Mouse (Mus musculus): ENCODE measurements around the gene Zcchc17. TPM values are rescaled to one million over a fixed set of nuclear protein-coding genes. Genes with fewer than 3 reads are reported as not detected.

Gene Zcchc17
- polyA plus RNA-seq, 1 experiment from 2014 or later, result 71.7 TPM

DNA sequence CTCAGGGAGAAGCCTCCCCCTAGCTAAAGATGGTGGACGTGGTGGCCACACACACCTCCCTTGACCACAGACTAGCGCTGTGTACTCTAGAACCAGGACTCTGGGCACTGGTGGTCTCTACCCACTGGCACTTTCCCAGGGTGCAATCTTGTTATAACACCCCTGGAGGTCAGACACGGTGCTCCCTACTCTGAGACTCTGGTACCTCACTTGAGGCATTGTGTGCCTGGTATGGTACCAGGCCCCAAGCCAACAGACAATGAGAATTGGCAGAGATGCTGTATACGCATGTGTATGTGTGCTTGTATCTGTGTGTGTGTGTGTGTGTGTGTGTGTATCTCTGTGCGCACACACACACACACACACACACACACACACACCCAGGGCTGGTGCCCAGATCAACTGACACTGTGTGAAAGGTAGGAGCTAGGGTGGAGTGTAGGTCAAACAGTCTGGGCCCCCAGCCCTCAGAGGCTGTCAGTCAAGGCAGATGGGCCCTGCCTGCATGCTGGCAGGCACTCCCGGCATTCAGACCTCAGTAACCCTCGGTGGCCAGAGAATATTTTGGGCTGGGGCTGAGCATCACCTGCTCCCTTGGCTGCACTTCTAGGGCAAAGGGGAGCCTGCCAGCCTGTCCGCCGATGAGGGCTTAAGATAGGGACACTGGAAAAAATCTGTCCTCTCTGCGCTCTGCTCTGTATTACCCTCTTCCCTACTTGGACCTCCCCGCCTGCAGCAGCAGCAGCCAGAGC is 60.7 kb downstream of the Zcchc17 start:
- peaks cover 18% of the 10 kb centered on the region for H3K27me3 ChIP-seq
- H3K4me3 ChIP-seq, result no peak overlapping the region
- H3K9ac ChIP-seq (replicated peaks), result no peak overlapping the region
- H3K4me2 ChIP-seq (replicated peaks), result no peak overlapping the region
- H3K36me3 ChIP-seq, result no peaks in the 10 kb centered on the region
- no peak overlapping the region for H3K27ac ChIP-seq (replicated peaks)
- ATAC-seq (ENCODE audit: low FRiP score, low read depth), result no peak
- WGBS, result 78% methylated on average over 11 of the region's 11 CpGs
- no peaks in the 10 kb centered on the region for H3K9me3 ChIP-seq
- 0 out of 2 replicates have a peak, but pooled peaks cover 5% of the 10 kb centered on the region for H3K4me1 ChIP-seq

DNA sequence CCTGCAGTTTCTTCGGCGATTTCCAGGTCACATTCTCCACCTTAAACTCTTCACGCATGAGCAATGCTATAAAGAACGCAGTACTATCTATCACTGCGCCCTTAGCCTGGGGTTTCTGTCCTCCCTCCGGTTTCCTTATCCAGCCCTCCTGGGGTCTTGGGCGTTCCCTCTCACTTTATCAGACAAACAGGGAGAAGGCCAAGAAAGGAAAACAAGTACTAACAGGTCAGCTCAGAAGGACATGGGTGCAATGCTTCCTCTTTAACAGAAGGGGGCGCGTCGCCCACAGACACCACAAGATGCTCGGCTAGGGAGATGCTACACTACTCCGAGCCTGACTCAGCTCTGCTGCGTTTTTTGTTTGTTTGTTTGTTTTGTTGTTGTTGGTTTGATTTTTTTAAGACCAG is 62.6 kb downstream of the Zcchc17 start:
- H3K36me3 ChIP-seq, result no peaks in the 10 kb centered on the region
- no peak overlapping the region for H3K27ac ChIP-seq (replicated peaks)
- H3K4me3 ChIP-seq, result no peak overlapping the region
- H3K27me3 ChIP-seq, result peaks cover 10% of the 10 kb centered on the region; the same call in 1 of the 2 replicates
- ATAC-seq (ENCODE audit: low FRiP score, low read depth), result no peak
- H3K9ac ChIP-seq (replicated peaks), result no peak overlapping the region
- 28% methylated on average over 13 of the region's 13 CpGs for WGBS
- H3K9me3 ChIP-seq, result no peaks in the 10 kb centered on the region
- no peak overlapping the region for H3K4me2 ChIP-seq (replicated peaks)
- H3K4me1 ChIP-seq, result 0 out of 2 replicates have a peak, but pooled peaks cover 5% of the 10 kb centered on the region

DNA sequence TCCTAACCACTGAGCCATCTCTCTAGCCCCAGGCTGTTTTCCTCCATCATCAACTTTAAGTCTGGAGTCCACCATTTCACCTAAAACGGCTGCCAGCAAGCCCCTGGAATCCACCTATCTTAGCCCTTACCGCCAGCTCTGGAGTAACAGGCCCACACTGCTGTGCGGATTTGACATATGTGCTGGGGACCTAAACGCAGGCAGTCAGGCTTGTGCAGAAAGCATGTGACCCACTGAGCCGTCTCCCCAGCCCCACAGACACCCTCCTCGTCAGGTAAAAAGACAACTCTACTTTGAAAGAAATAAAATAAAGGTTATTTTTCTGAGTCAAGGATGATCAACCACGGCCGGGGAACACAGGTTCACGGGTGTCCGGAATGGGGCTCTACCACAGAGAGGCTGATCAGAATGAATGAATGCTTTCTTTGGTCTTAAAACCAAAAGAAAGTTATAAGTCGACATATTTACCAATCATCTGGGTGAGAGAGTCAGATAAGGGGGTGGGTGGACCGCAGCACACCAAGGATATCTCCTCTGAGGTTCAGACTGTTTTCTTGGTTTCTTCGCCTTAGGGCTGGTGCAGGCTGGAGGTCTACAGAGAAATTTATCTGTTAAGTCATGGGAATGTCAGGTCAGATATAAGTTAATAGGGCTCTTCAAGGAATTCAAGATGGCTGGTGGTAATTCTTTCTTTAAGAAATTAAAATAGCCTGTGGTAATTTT is 63.3 kb downstream of the Zcchc17 start:
- no peak for ATAC-seq (ENCODE audit: low FRiP score, low read depth)
- 0 out of 2 replicates have a peak, but pooled peaks cover 5% of the 10 kb centered on the region for H3K4me1 ChIP-seq
- no peaks in the 10 kb centered on the region for H3K9me3 ChIP-seq
- H3K4me3 ChIP-seq, result no peak overlapping the region
- H3K36me3 ChIP-seq, result no peaks in the 10 kb centered on the region
- H3K27ac ChIP-seq (replicated peaks), result no peak overlapping the region
- H3K9ac ChIP-seq (replicated peaks), result no peak overlapping the region
- H3K27me3 ChIP-seq, result peaks cover 3% of the 10 kb centered on the region; the same call in 1 of the 2 replicates
- no peak overlapping the region for H3K4me2 ChIP-seq (replicated peaks)
- 88% methylated on average over 13 of the region's 13 CpGs for WGBS

DNA sequence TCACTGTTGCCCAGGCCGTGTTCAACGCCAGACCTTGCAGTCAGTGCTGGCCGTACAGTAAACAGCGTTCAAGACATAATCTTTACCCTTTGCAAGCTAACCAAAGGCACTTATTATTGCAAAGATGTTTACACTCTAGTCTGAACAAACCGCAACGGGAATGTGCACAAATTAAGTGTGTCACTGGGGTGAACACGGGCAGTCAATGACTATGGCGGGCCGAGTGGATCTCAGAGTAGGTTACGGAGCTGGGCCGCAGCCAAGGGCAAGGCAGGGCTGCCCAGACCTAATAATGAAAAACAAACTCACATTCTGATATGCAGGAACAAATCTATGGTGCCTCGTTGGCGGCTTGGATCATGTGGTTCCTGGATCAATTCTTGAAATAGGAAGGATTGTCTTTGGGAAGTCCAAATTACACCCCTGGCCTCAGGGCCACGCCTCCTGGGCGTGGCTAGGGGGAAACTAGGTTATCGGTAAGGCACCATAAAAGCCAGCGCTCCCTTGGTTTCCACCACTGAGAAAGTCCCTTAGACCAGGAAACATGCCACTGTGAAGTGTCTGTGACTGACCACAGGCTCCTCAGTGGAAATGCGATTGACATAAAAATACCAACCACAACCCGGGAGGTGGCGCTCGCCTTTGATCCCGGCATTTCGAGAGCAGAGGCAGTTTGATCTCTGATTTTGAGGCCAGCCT is 64.5 kb downstream of the Zcchc17 start:
- no peak overlapping the region for H3K27ac ChIP-seq (replicated peaks)
- ATAC-seq (ENCODE audit: low FRiP score, low read depth), result no peak
- H3K9me3 ChIP-seq, result no peaks in the 10 kb centered on the region
- H3K27me3 ChIP-seq, result 0 out of 2 replicates have a peak, but pooled peaks cover 3% of the 10 kb centered on the region
- H3K4me2 ChIP-seq (replicated peaks), result no peak overlapping the region
- H3K4me1 ChIP-seq, result 0 out of 2 replicates have a peak, but pooled peaks cover 5% of the 10 kb centered on the region
- H3K36me3 ChIP-seq, result no peaks in the 10 kb centered on the region
- H3K4me3 ChIP-seq, result no peak overlapping the region
- H3K9ac ChIP-seq (replicated peaks), result no peak overlapping the region
- WGBS, result 58% methylated on average over 23 of the region's 23 CpGs

DNA sequence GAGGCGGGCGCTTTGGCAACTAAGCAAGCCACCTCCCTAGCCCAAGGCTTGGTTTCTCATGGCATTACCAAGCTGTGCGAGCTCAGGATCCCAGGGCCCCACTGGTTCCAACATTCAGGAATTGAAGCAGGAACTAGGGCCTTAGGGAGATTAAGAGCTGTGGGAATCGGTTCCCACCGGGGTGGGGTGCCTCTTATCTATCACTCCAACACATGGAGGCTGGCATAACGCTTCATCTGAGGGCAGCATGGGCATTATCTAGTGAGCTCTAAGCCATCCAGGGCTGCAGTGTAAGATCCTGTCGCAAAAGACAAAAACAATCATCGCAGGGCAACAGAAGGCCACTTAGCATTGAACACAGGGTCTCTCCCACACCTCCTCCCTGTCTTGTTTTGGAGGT is 65.2 kb downstream of the Zcchc17 start:
- ATAC-seq (ENCODE audit: low FRiP score, low read depth), result no peak
- H3K9me3 ChIP-seq, result no peaks in the 10 kb centered on the region
- no peak overlapping the region for H3K9ac ChIP-seq (replicated peaks)
- no peak overlapping the region for H3K4me3 ChIP-seq
- WGBS, result 86% methylated on average over 8 of the region's 8 CpGs
- no peaks in the 10 kb centered on the region for H3K36me3 ChIP-seq
- H3K27me3 ChIP-seq, result 0 out of 2 replicates have a peak, but pooled peaks cover 3% of the 10 kb centered on the region
- H3K27ac ChIP-seq (replicated peaks), result no peak overlapping the region
- H3K4me2 ChIP-seq (replicated peaks), result no peak overlapping the region
- H3K4me1 ChIP-seq, result 0 out of 2 replicates have a peak, but pooled peaks cover 5% of the 10 kb centered on the region

DNA sequence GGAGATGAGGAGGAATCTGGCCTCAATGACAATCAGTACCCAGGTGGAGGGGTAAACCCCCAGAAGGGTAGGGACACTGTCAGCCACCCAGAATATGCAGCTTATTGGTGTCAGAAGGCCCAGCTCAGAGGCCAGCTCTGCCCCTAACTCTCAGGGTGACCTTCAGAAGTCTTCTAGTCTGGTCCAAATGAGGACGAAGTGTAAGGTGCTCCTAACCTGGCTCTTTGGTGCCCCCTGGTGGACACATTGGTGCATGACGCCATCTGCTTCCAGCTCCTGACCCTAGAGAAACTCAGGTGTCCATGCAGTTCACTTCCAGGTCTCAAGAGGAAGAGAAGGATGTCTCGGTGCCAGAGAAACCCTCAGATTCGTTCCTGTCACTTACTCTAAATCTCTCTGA is 67.5 kb downstream of the Zcchc17 start:
- Histone ChIP-seq H3K27me3 (0 out of 2 replicates have a peak, but pooled peaks cover 3% of the 10 kb centered on the region), H3K4me2 (replicated peaks) (no peak overlapping the region), H3K4me1 (0 out of 2 replicates have a peak, but pooled peaks cover 5% of the 10 kb centered on the region), H3K27ac (replicated peaks) (no peak overlapping the region), H3K36me3 (no peaks in the 10 kb centered on the region), H3K9ac (replicated peaks) (no peak overlapping the region), H3K9me3 (no peaks in the 10 kb centered on the region), H3K4me3 (no peak overlapping the region)
- ATAC-seq (ENCODE audit: low FRiP score, low read depth), result 0 out of 2 replicates have a peak, but pooled peaks have one; percentile 47
- WGBS, result 6% methylated on average over 4 of the region's 4 CpGs

DNA sequence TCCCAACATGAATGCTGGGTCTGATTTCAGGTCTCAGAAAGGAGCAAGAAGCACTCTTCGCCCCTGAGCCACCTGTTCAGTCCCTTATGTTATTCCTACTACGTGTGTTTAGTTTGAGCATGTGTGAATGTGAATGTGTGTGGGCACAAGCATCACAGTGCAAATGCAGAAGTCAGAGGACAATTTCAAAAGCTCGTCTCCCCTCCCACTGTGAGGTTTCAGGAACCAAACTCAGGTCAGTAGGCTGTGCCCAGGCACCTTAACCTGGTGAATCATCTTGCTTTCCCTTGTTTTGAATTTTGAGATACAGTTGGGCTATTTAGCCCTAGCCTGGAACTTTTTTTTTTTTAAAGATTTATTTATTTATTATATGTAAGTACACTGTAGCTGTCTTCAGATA is 69.9 kb downstream of the Zcchc17 start:
- H3K27me3 ChIP-seq, result 0 out of 2 replicates have a peak, but pooled peaks cover 7% of the 10 kb centered on the region
- H3K4me2 ChIP-seq (replicated peaks), result no peak overlapping the region
- no peaks in the 10 kb centered on the region for H3K9me3 ChIP-seq
- H3K4me3 ChIP-seq, result no peak overlapping the region
- no peak overlapping the region for H3K9ac ChIP-seq (replicated peaks)
- H3K4me1 ChIP-seq, result no peaks in the 10 kb centered on the region
- WGBS, result 71% methylated on average over 3 of the region's 3 CpGs
- H3K27ac ChIP-seq (replicated peaks), result no peak overlapping the region
- no peak for ATAC-seq (ENCODE audit: low FRiP score, low read depth)
- H3K36me3 ChIP-seq, result no peaks in the 10 kb centered on the region

DNA sequence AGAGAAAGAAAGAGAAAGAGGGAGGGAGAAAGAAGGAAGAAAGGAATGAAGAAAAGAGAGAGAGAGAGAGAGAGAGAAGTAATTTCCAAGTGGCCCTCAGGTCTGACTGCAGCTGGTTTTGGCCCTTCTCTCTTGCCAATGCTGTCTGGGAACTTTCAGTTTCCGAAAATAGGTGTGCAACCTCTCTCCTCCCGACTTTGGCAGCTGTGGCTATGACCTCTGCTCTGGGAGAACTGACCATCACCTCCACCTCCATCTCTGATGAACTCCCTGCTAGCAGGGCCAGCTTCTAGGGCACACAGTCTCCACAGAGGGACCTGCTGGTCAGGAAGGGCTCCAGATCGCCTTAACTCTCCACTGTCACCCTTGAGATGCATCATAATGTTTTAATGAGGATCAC is 73.2 kb downstream of the Zcchc17 start:
- Histone ChIP-seq H3K27me3 (peaks cover 8% of the 10 kb centered on the region), H3K4me3 (no peak overlapping the region), H3K4me1 (no peaks in the 10 kb centered on the region), H3K9ac (replicated peaks) (no peak overlapping the region), H3K27ac (replicated peaks) (no peak overlapping the region), H3K36me3 (no peaks in the 10 kb centered on the region), H3K4me2 (replicated peaks) (no peak overlapping the region), H3K9me3 (no peaks in the 10 kb centered on the region)
- WGBS, result 61% methylated on average over 3 of the region's 3 CpGs
- no peak for ATAC-seq (ENCODE audit: low FRiP score, low read depth)

DNA sequence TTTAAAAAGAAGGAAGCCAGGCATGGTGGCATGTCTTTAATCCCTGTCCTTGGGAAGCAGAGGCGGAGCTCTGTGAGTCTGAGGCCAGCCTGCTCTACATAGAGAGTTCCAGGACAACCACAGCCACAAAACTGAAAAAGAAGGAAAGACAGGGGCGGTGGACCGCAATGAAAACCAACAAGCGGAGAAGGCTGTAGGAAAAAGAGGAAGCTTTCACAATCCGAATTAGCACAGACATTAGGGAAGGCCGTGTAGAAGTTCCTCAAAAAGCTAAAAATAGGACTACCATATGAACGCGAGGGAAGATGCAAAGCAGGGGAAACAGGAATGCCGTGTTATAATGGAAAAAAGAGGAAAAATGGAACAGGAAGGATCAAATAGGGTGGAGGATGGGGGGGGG is 75.9 kb downstream of the Zcchc17 start:
- Histone ChIP-seq H3K36me3 (no peaks in the 10 kb centered on the region), H3K27me3 (peaks cover 10% of the 10 kb centered on the region), H3K4me3 (no peak overlapping the region), H3K4me1 (no peaks in the 10 kb centered on the region), H3K4me2 (replicated peaks) (no peak overlapping the region), H3K9ac (replicated peaks) (no peak overlapping the region), H3K27ac (replicated peaks) (no peak overlapping the region), H3K9me3 (no peaks in the 10 kb centered on the region)
- 87% methylated on average over 9 of the region's 9 CpGs for WGBS
- ATAC-seq (ENCODE audit: low FRiP score, low read depth), result no peak

DNA sequence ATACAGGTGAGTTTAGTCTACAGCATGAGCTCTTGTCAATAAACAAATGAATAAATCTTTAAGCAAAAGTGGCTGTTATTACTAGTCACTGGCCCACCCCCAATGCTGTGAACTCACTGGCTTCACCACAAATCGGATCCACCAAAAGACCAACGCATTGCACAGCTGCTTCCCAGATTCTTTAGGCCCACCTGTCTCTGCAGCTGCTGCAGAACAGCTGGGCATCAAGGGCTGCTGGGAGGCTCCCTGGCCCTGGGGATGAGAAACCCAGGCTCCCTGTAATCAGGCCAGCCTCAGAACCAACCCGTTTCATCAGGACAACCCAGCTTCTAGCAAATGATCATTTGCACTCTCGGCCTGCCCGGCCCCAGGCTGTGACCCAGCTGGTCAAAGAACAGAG is 76.9 kb downstream of the Zcchc17 start:
- H3K27me3 ChIP-seq, result peaks cover 14% of the 10 kb centered on the region
- H3K4me2 ChIP-seq (replicated peaks), result no peak overlapping the region
- H3K9ac ChIP-seq (replicated peaks), result no peak overlapping the region
- 83% methylated on average over 5 of the region's 5 CpGs for WGBS
- H3K27ac ChIP-seq (replicated peaks), result no peak overlapping the region
- no peak for ATAC-seq (ENCODE audit: low FRiP score, low read depth)
- no peaks in the 10 kb centered on the region for H3K9me3 ChIP-seq
- H3K4me3 ChIP-seq, result no peak overlapping the region
- no peaks in the 10 kb centered on the region for H3K4me1 ChIP-seq
- H3K36me3 ChIP-seq, result no peaks in the 10 kb centered on the region

DNA sequence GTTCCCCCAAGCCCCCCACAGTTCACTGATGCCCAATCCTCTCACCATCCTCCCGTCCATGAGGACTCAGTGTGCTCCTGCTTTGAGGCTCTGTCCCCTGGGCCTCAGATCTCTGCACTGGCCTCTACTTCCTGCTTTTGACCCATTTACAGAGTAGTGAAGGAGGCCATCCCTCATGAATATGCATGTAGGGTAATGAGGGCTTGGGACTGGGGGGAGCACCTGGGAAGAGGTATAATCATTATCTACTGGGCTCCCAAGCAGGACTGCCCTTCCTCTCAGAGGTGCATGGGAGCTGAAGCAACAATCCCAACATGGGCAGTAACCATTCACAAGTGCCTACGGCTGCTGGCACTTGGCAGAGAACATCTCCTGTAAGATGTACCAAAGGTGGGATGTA is 80.6 kb downstream of the Zcchc17 start, which contains the start of gene Serinc2:
Gene Serinc2 (minus strand): TSS at position 101 of the 400 bp plus-strand sequence.
- H3K27ac ChIP-seq (replicated peaks), result no peak within 1 kb of the TSS
- peaks cover 10% of the 10 kb centered on the region for H3K4me1 ChIP-seq
- no peak within 1 kb of the TSS for H3K9ac ChIP-seq (replicated peaks)
- H3K4me3 ChIP-seq, result no peak within 1 kb of the TSS
- H3K4me2 ChIP-seq (replicated peaks), result no peak within 1 kb of the TSS
- no peaks in the 10 kb centered on the region for H3K36me3 ChIP-seq
- H3K27me3 ChIP-seq, result peaks cover 25% of the 10 kb centered on the region
- no peaks in the 10 kb centered on the region for H3K9me3 ChIP-seq
- no peak for ATAC-seq (ENCODE audit: low FRiP score, low read depth)
- 70% methylated on average over 2 of the region's 2 CpGs for WGBS

Data from midbrain, embryonic 12.5 days (tissue).